Mouse (Mus musculus): ENCODE measurements around the gene Bid. TPM values are rescaled to one million over a fixed set of nuclear protein-coding genes. Genes with fewer than 3 reads are reported as not detected.
"Not testable (repeated sequence)": the region's sequence is repeated elsewhere in the genome, so short reads cannot be mapped to it uniquely, and the experiment has no call there.

Bid gene
- polyA plus RNA-seq, 1 experiment from 2014 or later: 16.7 TPM

DNA sequence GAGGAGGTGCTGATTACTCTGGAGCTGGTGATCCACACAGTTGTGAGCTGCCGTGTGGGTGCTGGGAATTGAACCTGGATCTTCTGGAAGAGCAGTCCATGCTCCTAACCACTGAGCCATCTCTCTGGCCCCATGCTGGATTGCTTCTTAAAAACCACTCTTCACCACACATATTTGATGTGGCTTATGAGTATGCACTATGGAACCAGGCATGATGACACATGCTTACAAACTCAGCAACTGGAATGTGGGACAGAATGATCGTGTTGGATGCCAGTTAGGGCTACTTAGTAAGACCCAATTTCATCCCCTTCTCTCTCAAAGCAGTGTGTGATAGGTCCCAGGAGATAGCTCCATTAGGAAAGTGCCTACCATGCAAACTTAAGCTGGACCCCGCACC lies 56.6 kb downstream of the Bid start:
- H3K9ac ChIP-seq: no peak overlapping the region
- no peaks in the 10 kb centered on the region for H3K27me3 ChIP-seq
- no peak overlapping the region for H3K4me3 ChIP-seq (replicated peaks)
- no peaks in the 10 kb centered on the region for H3K9me3 ChIP-seq (replicated peaks)
- H3K27ac ChIP-seq (replicated peaks): no peak overlapping the region
- no peaks in the 10 kb centered on the region for H3K4me1 ChIP-seq
- 85% methylated on average over 3 of the region's 3 CpGs for WGBS
- ATAC-seq (ENCODE audit: insufficient number of reproducible peaks, low FRiP score, low TSS enrichment, low read depth): no peak
- peaks cover 16% of the 10 kb centered on the region; the same call in 1 of the 2 replicates for H3K36me3 ChIP-seq
- no peak overlapping the region for H3K4me2 ChIP-seq (replicated peaks)

GRCm38 (mm10) chr6:120858217-120858711 lies 58.4 kb downstream of the Bid start:
- Histone ChIP-seq H3K27me3 (no peaks in the 10 kb centered on the region), H3K9me3 (replicated peaks) (no peaks in the 10 kb centered on the region), H3K9ac (no peak overlapping the region), H3K4me3 (replicated peaks) (no peak overlapping the region), H3K4me1 (no peaks in the 10 kb centered on the region), H3K36me3 (peaks cover 22% of the 10 kb centered on the region), H3K4me2 (replicated peaks) (no peak overlapping the region), H3K27ac (replicated peaks) (no peak overlapping the region)
- ATAC-seq (ENCODE audit: insufficient number of reproducible peaks, low FRiP score, low TSS enrichment, low read depth): no peak
- WGBS: 73% methylated on average over 8 of the region's 8 CpGs

DNA sequence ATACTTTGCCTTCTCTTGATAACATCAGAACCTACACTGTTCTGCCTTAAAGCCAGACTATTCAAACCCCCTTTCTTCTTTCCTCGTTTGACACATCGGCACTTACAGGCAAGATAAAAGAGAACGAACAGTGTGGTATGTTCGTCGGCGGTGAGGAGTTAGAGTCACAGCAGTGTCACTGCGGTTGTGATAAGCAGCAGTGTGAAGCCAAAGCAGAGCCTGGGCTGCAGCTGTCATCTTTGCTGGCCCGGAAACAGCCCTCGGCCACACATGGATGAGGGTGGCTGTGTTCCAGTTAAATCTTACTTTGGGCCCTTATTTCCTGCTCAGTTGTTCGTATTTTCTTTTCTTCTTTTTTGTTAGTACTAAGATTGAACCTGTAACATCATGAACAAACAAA lies 62.2 kb downstream of the Bid start:
- Histone ChIP-seq H3K27me3 (no peaks in the 10 kb centered on the region), H3K9me3 (replicated peaks) (no peaks in the 10 kb centered on the region), H3K27ac (replicated peaks) (no peak overlapping the region), H3K4me1 (no peaks in the 10 kb centered on the region), H3K4me3 (replicated peaks) (no peak overlapping the region), H3K36me3 (peaks cover 30% of the 10 kb centered on the region), H3K9ac (no peak overlapping the region), H3K4me2 (replicated peaks) (no peak overlapping the region)
- ATAC-seq (ENCODE audit: insufficient number of reproducible peaks, low FRiP score, low TSS enrichment, low read depth): no peak
- 89% methylated on average over 10 of the region's 10 CpGs for WGBS

GRCm38 (mm10) chr6:120850720-120851119 lies 65.9 kb downstream of the Bid start:
- not testable (repeated sequence) for H3K9me3 ChIP-seq (replicated peaks); H3K9ac ChIP-seq; H3K4me2 ChIP-seq (replicated peaks); H3K27ac ChIP-seq (replicated peaks); ATAC-seq (ENCODE audit: insufficient number of reproducible peaks, low FRiP score, low TSS enrichment, low read depth); H3K27me3 ChIP-seq; H3K4me3 ChIP-seq (replicated peaks); H3K4me1 ChIP-seq
- H3K36me3 ChIP-seq: peaks cover 41% of the 10 kb centered on the region

Other genes with a start within 250 kb of the Bid start
- gene Slc25a18, start 143.3 kb downstream of the Bid start, polyA plus RNA-seq (2015; fragmentation: Nextera tagmentation; extraction: Ambion mirVana): 0.73 and 0.89 TPM in 2 replicates
- 138 and 143 TPM in 2 replicates for gene Atp6v1e1, start 94.1 kb downstream of the Bid start, polyA plus RNA-seq (2015; fragmentation: Nextera tagmentation; extraction: Ambion mirVana)
- 27.0 and 30.2 TPM in 2 replicates for gene Bcl2l13, start 80.6 kb downstream of the Bid start, polyA plus RNA-seq (2015; fragmentation: Nextera tagmentation; extraction: Ambion mirVana)
- 11.5 and 14.1 TPM in 2 replicates for gene Mical3, start 214.1 kb upstream of the Bid start, polyA plus RNA-seq (2015; fragmentation: Nextera tagmentation; extraction: Ambion mirVana)